ENCODE assay signal across 23 mouse cellular contexts in the genomic region with DNA sequence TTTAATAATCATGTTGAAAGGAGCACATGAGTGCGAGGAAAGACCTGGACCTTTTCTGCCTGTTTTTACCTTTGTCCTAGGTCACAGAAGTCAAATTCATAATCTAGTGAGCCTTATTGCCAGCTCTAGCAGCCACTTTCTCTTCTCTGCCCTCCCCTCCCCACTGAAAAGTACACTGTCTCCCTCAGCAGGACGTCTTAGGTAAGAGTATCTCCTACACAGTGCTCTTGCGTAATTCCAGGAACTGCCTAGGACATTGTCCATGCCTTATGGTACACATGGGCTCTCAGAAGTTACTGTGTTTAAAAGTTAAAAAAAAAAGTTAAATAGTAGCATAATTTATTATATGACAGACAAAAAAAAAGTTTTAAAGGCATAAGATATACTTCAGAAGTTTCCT.
"Had no signal": no experiment of that assay in that cellular context is flagged by ENCODE, and none has a peak within 500 bp of the region (broad histone marks: within the 10 kb centered on the region; RNA-seq: fewer than 3 reads in every experiment).

No protein-coding gene starts in this region.

- H3K4me1 ChIP-seq: kidney, embryonic 15.5 days; limb, embryonic 13.5 days; liver, embryonic 12.5 days; liver, embryonic 15.5 days; lung, embryonic 15.5 days; midbrain, embryonic 10.5 days; midbrain, embryonic 13.5 days had no signal

- ATAC-seq: liver, embryonic 12.5 days; midbrain, embryonic 13.5 days; midbrain, embryonic 16.5 days had no signal

- H3K36me3 ChIP-seq: kidney, embryonic 15.5 days; limb, embryonic 10.5 days; limb, embryonic 13.5 days; liver, embryonic 12.5 days; liver, embryonic 15.5 days; lung, embryonic 15.5 days; midbrain, embryonic 10.5 days; midbrain, embryonic 13.5 days had no signal

- H3K27me3 ChIP-seq: kidney, embryonic 15.5 days; limb, embryonic 13.5 days; liver, embryonic 12.5 days; liver, embryonic 15.5 days; lung, embryonic 15.5 days; megakaryocyte, embryonic 14.5 days; midbrain, embryonic 13.5 days had no signal

- DNase-seq: kidney, adult 11 months; kidney, adult 8-10 months; kidney, postnatal 14 days; layer of hippocampus, adult 9-11 months; liver; lung, adult 18-20 months; lung, postnatal 10 days; lung, postnatal 36 days; right cerebral cortex, adult 18-20 months; right cerebral cortex, postnatal 25 days; thymus, adult 2 months; thymus, postnatal 25 days had no signal

- H3K4me2 ChIP-seq: kidney, embryonic 15.5 days; limb, embryonic 13.5 days; liver, embryonic 12.5 days; liver, embryonic 15.5 days; lung, embryonic 15.5 days; midbrain, embryonic 13.5 days had no signal

- H3K9ac ChIP-seq: kidney, embryonic 15.5 days; limb, embryonic 13.5 days; liver, embryonic 12.5 days; liver, embryonic 15.5 days; lung, embryonic 15.5 days; midbrain, embryonic 13.5 days had no signal

- H3K9me3 ChIP-seq: kidney, embryonic 15.5 days; limb, embryonic 10.5 days; limb, embryonic 13.5 days; liver, embryonic 12.5 days; liver, embryonic 15.5 days; lung, embryonic 15.5 days; megakaryocyte, embryonic 14.5 days; midbrain, embryonic 10.5 days; midbrain, embryonic 13.5 days had no signal

- H3K27ac ChIP-seq: kidney, embryonic 15.5 days; layer of hippocampus, adult 2 months; limb, embryonic 10.5 days; limb, embryonic 13.5 days; liver, embryonic 12.5 days; liver, embryonic 15.5 days; lung, embryonic 15.5 days; midbrain, embryonic 10.5 days; midbrain, embryonic 13.5 days had no signal

- H3K4me3 ChIP-seq: kidney, embryonic 15.5 days; layer of hippocampus, adult 2 months; limb, embryonic 10.5 days; limb, embryonic 13.5 days; liver, embryonic 12.5 days; liver, embryonic 15.5 days; lung, embryonic 15.5 days; megakaryocyte, embryonic 14.5 days; midbrain, embryonic 10.5 days; midbrain, embryonic 13.5 days had no signal
